Mouse (Mus musculus) gastrocnemius, postnatal 36 days (tissue): ENCODE data around the gene Tom1l2. TPM values are rescaled to one million over a fixed set of nuclear protein-coding genes. Genes with fewer than 3 reads are reported as not detected.
A peak's percentile ranks its signal among the peaks of the same experiment; 100 is the strongest.

Source experiments
- DNase-seq, 2 experiments: peaks; one replicate each; pipeline ENCODE4 v3.0.0; 2022
- intact Hi-C: fragments of 180-260 bp; cut with DNase I; formaldehyde crosslinking; loops from one replicate; pipeline ENCODE4 v1.15.1; 2025
- total RNA-seq, 2 experiments: library from RNA; stranded (reverse); gene quantifications; 2 replicates each; pipeline ENCODE4 v1.2.3; 2021

Tom1l2 gene
- total RNA-seq, 2 experiments from 2014 or later: 59.4 to 61.5 TPM

GRCm38 (mm10) chr11:60355952-60356351, 3.2 kb upstream of the Tom1l2 start:
- no peak for DNase-seq
- intact Hi-C loops: no loop called here

GRCm38 (mm10) chr11:60351925-60352371, 757 bp downstream of the Tom1l2 start:
- peak in 1 of 2 experiments; percentile 19 for DNase-seq
- intact Hi-C loops: no loop called here

- intact Hi-C loops: no loop called here
- DNase-seq: no peak
These were observed 1.3 kb downstream of the Tom1l2 start for GRCm38 (mm10) chr11:60351388-60351787.

- intact Hi-C loops: no loop called here
- peak in 1 of 2 experiments; percentile 24 for DNase-seq
These were observed 6.2 kb downstream of the Tom1l2 start for GRCm38 (mm10) chr11:60346537-60346936.

- DNase-seq: no peak
- intact Hi-C loops: no loop called here
These were observed 6.8 kb downstream of the Tom1l2 start for GRCm38 (mm10) chr11:60345868-60346267.

GRCm38 (mm10) chr11:60339361-60339760, 13.3 kb downstream of the Tom1l2 start:
- intact Hi-C loops: no loop called here
- DNase-seq: no peak

GRCm38 (mm10) chr11:60338291-60338690, 14.4 kb downstream of the Tom1l2 start:
- DNase-seq: no peak
- intact Hi-C loops: no loop called here

- intact Hi-C loops: no loop called here
- DNase-seq: no peak
These were observed 16.9 kb downstream of the Tom1l2 start for GRCm38 (mm10) chr11:60335771-60336170.

- no peak for DNase-seq
- intact Hi-C loops: no loop called here
These were observed 18.6 kb downstream of the Tom1l2 start for GRCm38 (mm10) chr11:60334124-60334523.

GRCm38 (mm10) chr11:60333461-60333860, 19.2 kb downstream of the Tom1l2 start:
- intact Hi-C loops: no loop called here
- no peak for DNase-seq

GRCm38 (mm10) chr11:60330551-60330950, 22.2 kb downstream of the Tom1l2 start:
- no peak for DNase-seq
- intact Hi-C loops: no loop called here

- intact Hi-C loops: no loop called here
- no peak for DNase-seq
These were observed 29.0 kb downstream of the Tom1l2 start for GRCm38 (mm10) chr11:60323731-60324130.

GRCm38 (mm10) chr11:60321438-60321837, 31.3 kb downstream of the Tom1l2 start:
- intact Hi-C loops: no loop called here
- no peak for DNase-seq

- DNase-seq: no peak
- intact Hi-C loops: no loop called here
These were observed 32.2 kb downstream of the Tom1l2 start for GRCm38 (mm10) chr11:60320426-60321037.

- intact Hi-C loops: no loop called here
- DNase-seq: no peak
These were observed 33.2 kb downstream of the Tom1l2 start for GRCm38 (mm10) chr11:60319257-60320066.

- intact Hi-C loops: no loop called here
- DNase-seq: no peak
These were observed 34.0 kb downstream of the Tom1l2 start for GRCm38 (mm10) chr11:60318716-60319115.

GRCm38 (mm10) chr11:60317376-60318102, 35.2 kb downstream of the Tom1l2 start:
- intact Hi-C loops: no loop called here
- no peak for DNase-seq

- intact Hi-C loops: no loop called here
- DNase-seq: no peak
These were observed 35.8 kb downstream of the Tom1l2 start for GRCm38 (mm10) chr11:60316883-60317282.

- intact Hi-C loops: no loop called here
- no peak for DNase-seq
These were observed 36.5 kb downstream of the Tom1l2 start for GRCm38 (mm10) chr11:60316250-60316649.

- intact Hi-C loops: no loop called here
- peak; percentile 60 to 67 for DNase-seq
These were observed 41.5 kb downstream of the Tom1l2 start for GRCm38 (mm10) chr11:60311025-60311854.
